Mouse (Mus musculus): ENCODE results near the gene Nfyc. TPM values are rescaled to one million over a fixed set of nuclear protein-coding genes. Genes with fewer than 3 reads are reported as not detected.
A peak's percentile ranks its signal among the peaks of the same experiment; 100 is the strongest.

The Nfyc gene
- polyA plus RNA-seq, 1 experiment from 2014 or later, result 76.4 TPM

GRCm38 (mm10) chr4:120727842-120728241 lies 103.5 kb downstream of the Nfyc start:
- Histone ChIP-seq H3K9ac (no peak overlapping the region), H3K4me3 (replicated peaks) (no peak overlapping the region), H3K36me3 (no peaks in the 10 kb centered on the region), H3K27me3 (replicated peaks) (0 out of 2 replicates have a peak, but pooled peaks cover 10% of the 10 kb centered on the region), H3K4me1 (peaks cover 17% of the 10 kb centered on the region), H3K4me2 (no peak overlapping the region), H3K9me3 (no peaks in the 10 kb centered on the region), H3K27ac (no peak overlapping the region)
- ATAC-seq (ENCODE audit: insufficient read depth, low FRiP score, low read depth), result no peak
- 77% methylated on average over 11 of the region's 11 CpGs for WGBS

- Histone ChIP-seq H3K9ac (no peak overlapping the region), H3K9me3 (no peaks in the 10 kb centered on the region), H3K36me3 (no peaks in the 10 kb centered on the region), H3K4me2 (no peak overlapping the region), H3K4me3 (replicated peaks) (no peak overlapping the region), H3K4me1 (peaks cover 10% of the 10 kb centered on the region), H3K27me3 (replicated peaks) (0 out of 2 replicates have a peak, but pooled peaks cover under 1% of the 10 kb centered on the region), H3K27ac (no peak overlapping the region)
- 55% methylated on average over 4 of the region's 4 CpGs for WGBS
- 0 out of 2 replicates have a peak, but pooled peaks have one; percentile 17 for ATAC-seq (ENCODE audit: insufficient read depth, low FRiP score, low read depth)
These were observed 105.2 kb downstream of the Nfyc start for GRCm38 (mm10) chr4:120726174-120726573.

GRCm38 (mm10) chr4:120725516-120726090 lies 105.8 kb downstream of the Nfyc start:
- Histone ChIP-seq H3K4me1 (peaks cover 6% of the 10 kb centered on the region), H3K36me3 (no peaks in the 10 kb centered on the region), H3K9ac (no peak overlapping the region), H3K27ac (no peak overlapping the region), H3K4me3 (replicated peaks) (no peak overlapping the region), H3K27me3 (replicated peaks) (no peaks in the 10 kb centered on the region), H3K4me2 (no peak overlapping the region), H3K9me3 (no peaks in the 10 kb centered on the region)
- ATAC-seq (ENCODE audit: insufficient read depth, low FRiP score, low read depth), result 0 out of 2 replicates have a peak, but pooled peaks have one; percentile 6
- WGBS, result 47% methylated on average over 5 of the region's 5 CpGs

GRCm38 (mm10) chr4:120721574-120721973 lies 109.8 kb downstream of the Nfyc start:
- no peak overlapping the region for H3K4me2 ChIP-seq
- H3K36me3 ChIP-seq, result no peaks in the 10 kb centered on the region
- H3K9me3 ChIP-seq, result no peaks in the 10 kb centered on the region
- peaks cover 3% of the 10 kb centered on the region; the same call in 1 of the 2 replicates for H3K27me3 ChIP-seq (replicated peaks)
- no peak for ATAC-seq (ENCODE audit: insufficient read depth, low FRiP score, low read depth)
- WGBS, result 64% methylated on average over 2 of the region's 2 CpGs
- H3K4me1 ChIP-seq, result peaks cover 3% of the 10 kb centered on the region; the same call in 1 of the 2 replicates
- H3K9ac ChIP-seq, result no peak overlapping the region
- H3K27ac ChIP-seq, result no peak overlapping the region
- no peak overlapping the region for H3K4me3 ChIP-seq (replicated peaks)

- 32% methylated on average over 5 of the region's 5 CpGs for WGBS
- H3K4me2 ChIP-seq, result no peak overlapping the region
- H3K9ac ChIP-seq, result no peak overlapping the region
- no peaks in the 10 kb centered on the region for H3K9me3 ChIP-seq
- H3K4me3 ChIP-seq (replicated peaks), result no peak overlapping the region
- no peak overlapping the region for H3K27ac ChIP-seq
- H3K36me3 ChIP-seq, result no peaks in the 10 kb centered on the region
- no peak for ATAC-seq (ENCODE audit: insufficient read depth, low FRiP score, low read depth)
- H3K27me3 ChIP-seq (replicated peaks), result peaks cover 5% of the 10 kb centered on the region; the same call in 1 of the 2 replicates
- peaks cover 9% of the 10 kb centered on the region for H3K4me1 ChIP-seq
These were observed 112.2 kb downstream of the Nfyc start for GRCm38 (mm10) chr4:120719152-120719551.

- 59% methylated on average over 8 of the region's 8 CpGs for WGBS
- Histone ChIP-seq H3K27ac (no peak overlapping the region), H3K4me1 (peaks cover 9% of the 10 kb centered on the region), H3K9ac (no peak overlapping the region), H3K9me3 (no peaks in the 10 kb centered on the region), H3K4me3 (replicated peaks) (no peak overlapping the region), H3K36me3 (no peaks in the 10 kb centered on the region), H3K4me2 (no peak overlapping the region), H3K27me3 (replicated peaks) (peaks cover 5% of the 10 kb centered on the region; the same call in 1 of the 2 replicates)
- ATAC-seq (ENCODE audit: insufficient read depth, low FRiP score, low read depth), result no peak
These were observed 113.8 kb downstream of the Nfyc start for GRCm38 (mm10) chr4:120717591-120717990.

GRCm38 (mm10) chr4:120716765-120717164 lies 114.6 kb downstream of the Nfyc start:
- H3K27me3 ChIP-seq (replicated peaks), result peaks cover 5% of the 10 kb centered on the region; the same call in 1 of the 2 replicates
- no peak overlapping the region for H3K9ac ChIP-seq
- H3K27ac ChIP-seq, result no peak overlapping the region
- H3K4me1 ChIP-seq, result peaks cover 9% of the 10 kb centered on the region
- ATAC-seq (ENCODE audit: insufficient read depth, low FRiP score, low read depth), result no peak
- peak overlapping the region; percentile 78 for H3K4me2 ChIP-seq
- H3K4me3 ChIP-seq (replicated peaks), result peak overlapping the region; percentile 32
- no peaks in the 10 kb centered on the region for H3K36me3 ChIP-seq
- WGBS, result 18% methylated on average over 12 of the region's 12 CpGs
- H3K9me3 ChIP-seq, result no peaks in the 10 kb centered on the region

GRCm38 (mm10) chr4:120716141-120716571 lies 115.2 kb downstream of the Nfyc start:
- Histone ChIP-seq H3K36me3 (no peaks in the 10 kb centered on the region), H3K4me1 (peaks cover 9% of the 10 kb centered on the region), H3K27ac (no peak overlapping the region), H3K4me3 (replicated peaks) (peak overlapping the region; percentile 32), H3K4me2 (peak overlapping the region; percentile 78), H3K27me3 (replicated peaks) (peaks cover 5% of the 10 kb centered on the region; the same call in 1 of the 2 replicates), H3K9ac (0 out of 2 replicates have a peak overlapping the region, but pooled peaks have one; percentile 22), H3K9me3 (no peaks in the 10 kb centered on the region)
- 2% methylated on average over 12 of the region's 12 CpGs for WGBS
- peak; percentile 85 for ATAC-seq (ENCODE audit: insufficient read depth, low FRiP score, low read depth)

GRCm38 (mm10) chr4:120713856-120714497 lies 117.4 kb downstream of the Nfyc start:
- Histone ChIP-seq H3K27ac (no peak overlapping the region), H3K4me2 (no peak overlapping the region), H3K4me3 (replicated peaks) (no peak overlapping the region), H3K27me3 (replicated peaks) (peaks cover 8% of the 10 kb centered on the region; the same call in 1 of the 2 replicates), H3K36me3 (no peaks in the 10 kb centered on the region), H3K9ac (no peak overlapping the region), H3K4me1 (peaks cover 9% of the 10 kb centered on the region), H3K9me3 (no peaks in the 10 kb centered on the region)
- no peak for ATAC-seq (ENCODE audit: insufficient read depth, low FRiP score, low read depth)
- 75% methylated on average over 6 of the region's 6 CpGs for WGBS

GRCm38 (mm10) chr4:120713021-120713420 lies 118.4 kb downstream of the Nfyc start:
- Histone ChIP-seq H3K4me3 (replicated peaks) (no peak overlapping the region), H3K4me1 (peaks cover 9% of the 10 kb centered on the region), H3K4me2 (no peak overlapping the region), H3K27ac (no peak overlapping the region), H3K9me3 (no peaks in the 10 kb centered on the region), H3K9ac (no peak overlapping the region), H3K36me3 (no peaks in the 10 kb centered on the region), H3K27me3 (replicated peaks) (peaks cover 8% of the 10 kb centered on the region; the same call in 1 of the 2 replicates)
- ATAC-seq (ENCODE audit: insufficient read depth, low FRiP score, low read depth), result no peak
- 87% methylated on average over 6 of the region's 6 CpGs for WGBS

GRCm38 (mm10) chr4:120712236-120712635 lies 119.1 kb downstream of the Nfyc start:
- Histone ChIP-seq H3K9me3 (no peaks in the 10 kb centered on the region), H3K27ac (no peak overlapping the region), H3K4me2 (no peak overlapping the region), H3K36me3 (no peaks in the 10 kb centered on the region), H3K9ac (no peak overlapping the region), H3K27me3 (replicated peaks) (0 out of 2 replicates have a peak, but pooled peaks cover 8% of the 10 kb centered on the region), H3K4me3 (replicated peaks) (no peak overlapping the region), H3K4me1 (peaks cover 9% of the 10 kb centered on the region)
- no peak for ATAC-seq (ENCODE audit: insufficient read depth, low FRiP score, low read depth)
- 76% methylated on average over 12 of the region's 12 CpGs for WGBS

All from stomach, embryonic 15.5 days (tissue).